Mouse (Mus musculus) spleen, postnatal 4 days (tissue): Measurements from ENCODE around the gene Lypd8.

Source experiments
- DNase-seq, 2 experiments: peaks; one replicate each; pipeline ENCODE4 v3.0.0; 2022; ENCODE audit warnings: low spot score in 2 of 2

Gene Lypd8

GRCm38 (mm10) chr11:58399985-58400645, 21.3 kb downstream of the Lypd8 start:
- DNase-seq = no peak

DNA sequence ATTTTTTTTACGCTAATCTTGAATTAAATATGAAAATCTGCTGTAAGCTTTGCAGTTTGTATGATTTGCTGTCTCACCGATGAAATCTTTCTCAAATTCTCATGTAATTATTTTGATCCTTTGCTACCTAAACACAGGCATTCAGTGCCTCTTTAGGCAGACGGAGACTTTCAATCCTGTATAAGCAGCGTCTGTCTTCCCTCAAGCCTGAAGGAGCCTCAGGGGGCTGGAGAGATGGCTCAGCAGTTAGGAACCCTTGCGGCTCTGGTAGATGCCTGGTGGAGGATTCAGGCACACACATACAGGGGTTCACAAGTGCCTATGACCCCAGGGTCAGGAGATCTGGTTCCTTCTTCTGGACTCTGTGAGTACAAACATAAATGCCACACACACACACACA, 21.8 kb downstream of the Lypd8 start:
- no peak for DNase-seq

GRCm38 (mm10) chr11:58408066-58408465, 29.2 kb downstream of the Lypd8 start:
- DNase-seq = no peak

DNA sequence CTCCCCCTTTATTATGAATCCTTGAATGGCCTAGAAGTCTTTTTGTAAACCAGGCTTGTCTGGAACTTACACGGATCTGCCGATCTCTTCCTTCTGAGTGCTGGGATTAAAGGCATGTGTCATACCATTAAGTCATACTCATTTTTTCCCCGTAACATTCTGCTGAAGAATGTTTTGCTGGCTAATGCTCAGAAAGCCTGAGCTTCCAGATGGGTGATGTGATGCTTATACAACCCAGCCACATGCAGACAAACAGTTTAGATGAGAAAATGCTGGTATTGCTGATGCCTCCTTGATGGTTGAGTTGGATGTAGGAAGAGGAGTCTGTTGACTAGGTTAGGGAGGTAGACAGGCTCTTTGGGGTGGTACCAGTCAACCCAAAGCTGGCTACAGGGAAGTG, 39.5 kb downstream of the Lypd8 start:
- no peak for DNase-seq

- no peak for DNase-seq
Measured at GRCm38 (mm10) chr11:58420815-58421214, 42.0 kb downstream of the Lypd8 start, which contains the start of gene 1810065E05Rik. 1810065E05Rik (plus strand) TSS chr11:58421111.

- DNase-seq = no peak
Measured at GRCm38 (mm10) chr11:58432259-58432658, 53.4 kb downstream of the Lypd8 start, which contains the start of gene Gm12253. Gm12253 (plus strand) TSS chr11:58432559.

GRCm38 (mm10) chr11:58437866-58438265, 59.0 kb downstream of the Lypd8 start:
- DNase-seq = no peak
